Mouse (Mus musculus) adrenal gland, postnatal 36 days (tissue): ENCODE results near the gene Rab3b. TPM values are rescaled to one million over a fixed set of nuclear protein-coding genes. Genes with fewer than 3 reads are reported as not detected.

Experiments
- DNase-seq, 2 experiments: peaks; one replicate each; pipeline ENCODE4 v3.0.0; 2021; ENCODE audit warnings: mixed read lengths in 1 of 2
- long read RNA-seq, 2 experiments: library from polyadenylated mRNA; stranded (forward); transcript quantifications; one replicate each; pipeline ENCODE4 v2.0.0; 2021; ENCODE audit warnings: borderline sequencing depth in 2 of 2
- total RNA-seq, 2 experiments: library from RNA; stranded (reverse); gene quantifications; 2 replicates each; pipeline ENCODE4 v1.2.3; 2021

The Rab3b gene
- 10 to 100 TPM; 30.7 to 37.6 TPM for total RNA-seq
- long read RNA-seq, experiment 1, transcript Rab3b-202 (5 exons, 3,327 nt) = major isoform, 28 of 32 reads
- long read RNA-seq, experiment 1, partial matches to known transcripts = 1 of 32 reads
- long read RNA-seq, experiment 1, other reads (novel, unspliced or antisense) = 3 of 32 reads
- long read RNA-seq, experiment 2, transcript Rab3b-202 (5 exons, 3,327 nt) = major isoform, 18 of 19 reads
- long read RNA-seq, experiment 2, partial matches to known transcripts = 0 of 19 reads
- long read RNA-seq, experiment 2, other reads (novel, unspliced or antisense) = 1 of 19 reads

- peak; percentile 58 to 73 for DNase-seq
These were observed at the start of gene Rab3b for GRCm38 (mm10) chr4:108878963-108879822. Gene Rab3b, plus strand, starts transcription at chr4:108879063.

DNA sequence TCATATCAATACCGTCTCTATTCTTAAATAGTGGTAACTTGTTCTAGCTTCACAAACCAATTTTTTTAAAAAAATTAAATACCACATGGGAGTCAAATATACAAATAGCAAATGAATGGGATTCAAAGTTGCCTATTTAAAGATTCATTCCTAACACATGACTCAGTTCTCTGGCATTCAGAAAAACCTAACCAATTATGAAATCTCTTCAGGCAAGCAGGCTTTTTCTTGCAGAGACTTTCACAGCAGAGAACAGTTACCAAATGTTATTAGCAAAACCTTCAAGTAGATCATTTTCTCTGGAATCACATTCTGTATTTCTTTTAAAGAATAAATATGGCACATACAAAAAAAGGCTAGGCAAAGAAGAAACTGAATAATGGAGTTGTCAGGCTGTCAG, 48.2 kb upstream of the Rab3b start:
- no peak for DNase-seq

GRCm38 (mm10) chr4:108832916-108833827, 45.7 kb upstream of the Rab3b start, which contains the start of gene Btf3l4:
Gene Btf3l4, minus strand, starts transcription at chr4:108833614.
- DNase-seq = peak; percentile 93 to 95

- no peak for DNase-seq
These were observed 45.1 kb upstream of the Rab3b start for GRCm38 (mm10) chr4:108833828-108834114.

GRCm38 (mm10) chr4:108834115-108834970, 44.5 kb upstream of the Rab3b start, which contains the start of gene Txndc12:
Gene Txndc12, plus strand, starts transcription at chr4:108834601.
- peak; percentile 87 to 90 for DNase-seq

DNA sequence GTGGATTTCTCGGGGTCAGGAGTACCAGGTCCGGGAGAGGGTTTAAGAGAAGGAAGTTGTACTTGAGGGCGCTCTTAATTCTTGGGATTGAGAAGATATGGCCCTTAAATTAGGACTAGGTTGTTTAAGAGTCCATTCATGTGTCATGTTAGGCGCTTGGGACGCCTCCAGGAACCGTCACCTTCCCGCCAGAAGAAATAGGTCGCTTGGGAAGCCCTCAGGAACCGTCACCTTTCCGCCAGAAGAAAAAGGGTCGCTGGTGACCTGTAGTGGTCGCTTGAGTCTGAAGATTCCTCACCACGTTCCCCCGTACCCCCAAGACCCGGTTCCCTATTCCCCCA, 43.9 kb upstream of the Rab3b start:
- DNase-seq = peak; percentile 23 to 31

DNA sequence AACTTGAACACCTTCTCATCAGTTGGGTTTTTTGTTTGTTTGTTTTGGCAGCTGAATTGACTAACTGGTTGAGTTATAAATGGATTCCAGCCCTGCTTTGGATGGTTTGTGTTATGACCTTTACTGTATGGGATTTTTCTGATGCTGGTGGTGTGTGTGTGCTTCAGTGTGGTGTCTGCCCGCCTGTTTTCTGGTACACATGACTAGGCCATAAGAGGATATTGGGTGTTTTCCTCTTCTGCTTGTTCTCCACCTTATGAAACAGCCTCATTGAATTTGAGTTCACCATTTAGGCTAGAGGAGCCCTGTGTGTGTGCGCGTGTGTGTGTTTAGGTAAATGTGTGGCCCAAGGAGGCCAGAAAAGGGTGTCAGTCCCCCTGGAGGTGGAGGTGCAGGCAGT, 43.4 kb upstream of the Rab3b start:
- DNase-seq = no peak

DNA sequence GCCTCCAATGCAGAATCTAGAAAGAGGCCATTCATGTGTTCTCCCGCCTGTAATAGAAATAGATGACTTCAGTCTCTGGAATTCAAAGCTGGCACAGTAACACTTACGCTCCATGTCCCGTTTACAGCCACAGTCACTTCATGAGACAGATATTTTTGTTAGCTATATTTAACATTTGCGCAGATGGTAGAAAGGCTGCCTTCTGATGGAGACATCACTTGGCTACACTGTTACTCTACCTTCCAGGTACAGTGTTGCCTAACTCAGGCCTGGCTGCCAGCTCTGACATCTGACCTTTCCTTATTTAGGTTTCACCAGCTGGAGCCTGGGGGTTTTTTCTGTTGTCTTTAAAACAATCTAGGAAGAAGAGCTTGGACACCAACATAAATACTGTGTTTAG, 40.8 kb upstream of the Rab3b start:
- no peak for DNase-seq

GRCm38 (mm10) chr4:108841920-108842578, 36.8 kb upstream of the Rab3b start:
- no peak for DNase-seq

GRCm38 (mm10) chr4:108843336-108843735, 35.5 kb upstream of the Rab3b start:
- DNase-seq = no peak

DNA sequence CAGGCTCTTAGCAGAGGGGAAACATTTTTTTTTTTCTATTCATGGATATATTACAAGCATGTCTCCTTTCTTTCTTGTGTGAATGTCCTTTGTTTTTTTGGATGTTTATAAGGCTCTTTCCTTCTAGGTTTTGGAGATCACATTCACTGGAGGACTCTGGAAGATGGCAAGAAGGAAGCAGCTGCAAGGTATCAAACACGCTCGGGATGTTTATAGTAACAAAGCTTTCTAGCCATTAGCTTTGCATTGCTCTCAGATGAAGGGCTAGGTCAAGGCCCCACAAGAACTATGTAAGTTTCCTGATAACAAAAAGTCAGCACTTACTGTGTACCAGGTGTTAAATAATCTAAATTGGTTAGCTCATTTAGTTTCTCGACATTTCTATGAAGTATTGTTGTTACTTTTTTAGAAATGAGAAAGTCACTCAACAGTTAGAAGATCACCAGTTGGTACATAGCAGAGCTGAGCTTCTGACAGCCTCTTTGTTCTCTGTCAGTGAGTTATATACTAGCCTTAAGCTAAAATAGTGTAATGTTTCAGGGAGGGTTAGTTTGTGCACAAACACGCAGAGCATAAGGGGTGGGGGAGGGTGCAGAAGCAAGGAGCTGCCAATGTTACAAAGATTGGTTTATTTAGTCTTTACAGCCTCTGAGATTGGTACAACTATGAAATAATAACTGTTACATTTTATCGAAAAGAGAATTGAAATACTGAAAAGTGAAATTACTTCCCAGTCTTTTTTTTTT, 32.9 kb upstream of the Rab3b start:
- no peak for DNase-seq

DNA sequence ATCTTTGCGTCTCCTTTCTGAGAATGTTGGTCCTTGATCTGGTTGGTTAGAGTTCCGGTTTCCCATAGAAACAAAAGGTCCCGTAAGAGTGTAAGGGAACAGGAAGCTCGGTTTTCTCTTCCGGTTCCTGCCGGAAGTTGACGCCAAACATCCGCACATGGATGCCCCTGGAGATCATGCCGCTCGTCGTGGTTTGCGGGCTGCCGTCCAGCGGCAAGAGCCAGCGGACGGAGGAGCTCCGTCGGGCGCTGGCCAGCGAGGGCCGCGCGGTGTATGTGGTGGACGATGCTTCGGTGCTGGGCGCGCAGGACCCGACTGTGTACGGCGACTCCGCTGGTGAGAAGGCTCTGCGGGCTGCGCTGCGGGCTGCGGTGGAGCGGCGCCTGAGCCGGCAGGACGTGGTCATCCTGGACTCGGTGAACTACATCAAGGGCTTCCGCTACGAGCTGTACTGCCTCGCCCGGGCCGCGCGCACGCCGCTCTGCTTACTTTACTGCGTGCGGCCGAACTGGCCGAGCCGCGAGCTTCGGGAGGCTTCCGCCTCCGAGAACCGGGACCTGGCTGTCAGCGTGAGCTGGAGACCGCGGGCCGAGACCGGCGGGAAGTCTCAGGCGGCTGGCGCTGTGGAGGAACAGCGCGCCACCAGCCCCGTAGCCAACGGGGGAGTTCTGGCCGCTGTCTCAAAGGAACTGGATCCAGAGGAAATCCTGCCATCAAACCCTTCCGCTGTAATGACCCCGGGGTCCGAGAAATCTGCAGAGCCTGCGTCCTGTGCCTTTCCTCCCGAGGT, 31.0 kb upstream of the Rab3b start, which contains the start of gene Kti12:
Gene Kti12 (plus strand): TSS at position 71 of the 790 bp plus-strand sequence.
- DNase-seq = peak; percentile 87 to 89

DNA sequence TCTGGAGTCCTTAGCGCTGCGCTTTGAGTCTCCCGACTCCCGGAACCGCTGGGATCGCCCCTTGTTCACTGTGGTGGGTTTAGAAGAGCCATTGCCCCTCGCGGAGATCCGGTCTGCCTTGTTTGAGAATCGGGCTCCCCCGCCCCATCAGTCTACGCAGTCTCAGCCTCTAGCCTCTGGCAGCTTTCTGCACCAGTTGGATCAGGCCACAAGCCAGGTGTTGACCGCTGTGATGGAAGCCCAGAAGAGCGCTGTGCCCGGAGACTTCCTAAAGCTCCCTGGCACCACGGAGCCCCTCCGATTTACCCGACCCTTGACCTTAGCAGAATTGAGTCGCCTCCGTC, 30.4 kb upstream of the Rab3b start, which contains the start of gene A730015C16Rik:
Gene A730015C16Rik (minus strand): TSS at position 115 of the 344 bp plus-strand sequence.
- peak in 1 of 2 experiments; percentile 36 for DNase-seq

DNA sequence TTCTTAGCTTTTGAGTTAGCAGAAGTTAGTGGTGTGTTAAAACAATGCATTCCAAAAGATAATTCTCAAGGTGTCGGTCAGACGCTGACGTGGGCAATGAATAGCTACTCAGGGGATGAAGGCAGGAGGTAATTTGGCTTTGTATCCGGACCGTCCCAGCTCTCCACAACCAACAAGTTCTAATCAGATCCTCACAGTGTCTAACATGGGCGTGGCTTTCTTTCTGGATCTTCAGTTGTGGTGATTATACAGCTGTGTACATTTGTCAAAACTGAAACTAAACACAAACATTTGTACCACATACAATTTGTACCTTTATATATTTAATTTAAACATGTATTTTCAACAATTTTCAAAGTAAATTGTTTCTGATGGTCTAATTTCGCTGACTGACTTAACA, 12.1 kb upstream of the Rab3b start:
- DNase-seq = no peak

DNA sequence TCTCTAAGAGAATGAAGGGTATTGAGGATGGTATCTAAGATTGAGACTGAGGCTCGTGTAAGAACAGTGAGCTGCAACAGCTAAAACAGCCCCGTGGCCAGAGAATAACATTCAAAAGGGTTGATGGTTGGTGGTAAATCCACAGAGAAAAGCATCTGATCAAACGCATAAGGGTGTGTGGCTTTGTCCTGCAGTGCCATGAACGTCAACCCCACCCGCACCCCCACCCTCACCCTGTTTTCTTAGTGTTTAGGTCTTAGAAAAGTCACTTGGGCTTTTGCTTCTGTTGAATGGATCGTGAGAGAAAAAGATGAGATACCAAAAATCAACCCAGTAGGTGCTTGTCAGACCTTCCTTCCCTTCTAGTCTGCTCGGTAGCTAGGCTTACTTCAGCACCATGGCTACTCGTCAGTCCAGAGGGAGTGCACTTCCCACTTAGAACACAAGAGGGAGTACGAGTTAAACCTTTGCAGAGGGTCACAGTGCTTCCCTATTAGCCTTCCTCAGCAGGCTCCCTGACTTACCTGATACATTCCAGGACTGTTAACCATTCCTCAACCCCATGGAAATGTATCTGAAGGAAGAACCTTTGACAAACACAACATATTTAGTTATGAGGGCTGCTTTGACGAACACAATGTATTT, 9.0 kb upstream of the Rab3b start:
- peak; percentile 74 to 85 for DNase-seq

GRCm38 (mm10) chr4:108873746-108874145, 5.1 kb upstream of the Rab3b start:
- DNase-seq = no peak

- no peak for DNase-seq
These were observed 962 bp upstream of the Rab3b start for GRCm38 (mm10) chr4:108877901-108878300.

DNA sequence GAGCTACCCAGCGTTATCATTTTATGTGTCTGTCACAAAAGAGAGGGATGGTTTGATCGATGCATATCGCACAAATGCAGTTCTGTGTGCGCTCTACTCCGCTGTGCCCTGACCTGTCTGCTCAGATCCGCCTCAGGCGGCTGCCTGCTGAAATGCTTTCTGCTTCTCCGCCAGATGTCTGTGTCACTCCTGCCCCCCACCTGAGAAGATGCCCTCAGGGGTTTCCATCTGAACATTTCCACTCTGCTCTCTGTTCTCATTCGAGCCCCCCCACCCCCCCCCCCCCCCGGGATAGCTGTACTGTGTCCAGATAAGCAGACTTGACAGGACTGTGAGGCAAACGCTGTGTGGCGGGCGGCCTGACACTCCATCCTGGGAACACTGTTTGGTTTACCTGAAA, 5.0 kb downstream of the Rab3b start:
- peak; percentile 14 to 29 for DNase-seq

DNA sequence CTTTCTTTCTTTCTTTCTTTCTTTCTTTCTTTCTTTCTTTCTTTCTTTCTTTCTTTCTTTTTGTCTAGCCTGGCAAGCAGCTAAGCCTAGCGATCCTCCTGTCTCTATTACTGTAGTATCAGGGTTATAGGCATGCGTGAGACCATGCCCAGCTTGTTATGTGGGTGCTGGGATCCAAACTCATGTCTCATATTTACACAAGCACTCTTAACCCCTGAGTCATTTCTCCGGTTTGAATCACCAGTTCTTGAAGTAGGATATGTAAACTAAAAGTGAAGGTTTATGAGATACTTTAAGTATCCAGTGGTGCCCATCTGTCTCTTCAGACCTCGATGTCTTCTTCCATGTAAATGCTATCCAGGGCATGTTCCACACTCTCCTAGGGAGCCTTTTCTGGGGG, 8.6 kb downstream of the Rab3b start:
- DNase-seq = no peak
